Mouse (Mus musculus): ENCODE measurements around the gene Lrrc27. TPM values are rescaled to one million over a fixed set of nuclear protein-coding genes. Genes with fewer than 3 reads are reported as not detected.

Lrrc27 gene
- polyA plus RNA-seq, 1 experiment = 6.4 TPM

GRCm38 (mm10) chr7:139188634-139189207, 24.1 kb upstream of the Lrrc27 start:
- H3K4me1 ChIP-seq (ENCODE audit: control insufficient read depth, insufficient read depth, low read length) = no peaks in the 10 kb centered on the region
- no peaks in the 10 kb centered on the region for H3K36me3 ChIP-seq (ENCODE audit: control insufficient read depth, insufficient read depth, low read length, poor library complexity, severe bottlenecking)
- peak overlapping the region; percentile 89 for H3K4me3 ChIP-seq (ENCODE audit: low read depth, low read length)
- peaks cover 3% of the 10 kb centered on the region; the same call in 1 of the 2 replicates for H3K9me3 ChIP-seq (replicated peaks; ENCODE audit: control insufficient read depth, insufficient read depth, low read length, poor library complexity, severe bottlenecking)
- TF ChIP-seq POLR2A (IDR thresholded peaks at IDR 0.05; ENCODE audit: insufficient read depth, low read length) (no peak), EP300 (IDR thresholded peaks at IDR 0.05; ENCODE audit: insufficient read depth, low read depth, low read length) (no peak), CTCF (IDR thresholded peaks at IDR 0.05; ENCODE audit: low read depth, low read length) (no peak)
- H3K27me3 ChIP-seq (ENCODE audit: control insufficient read depth, insufficient read depth, low read length, poor library complexity, severe bottlenecking) = peaks cover 5% of the 10 kb centered on the region
- H3K9ac ChIP-seq (ENCODE audit: low read depth, poor library complexity, severe bottlenecking) = peak overlapping the region; percentile 65; the same call in 1 of the 2 replicates
- H3K27ac ChIP-seq (ENCODE audit: insufficient read depth, low read length) = no peak overlapping the region

GRCm38 (mm10) chr7:139190616-139191015, 22.2 kb upstream of the Lrrc27 start:
- TF ChIP-seq CTCF (IDR thresholded peaks at IDR 0.05; ENCODE audit: low read depth, low read length) (no peak), EP300 (IDR thresholded peaks at IDR 0.05; ENCODE audit: insufficient read depth, low read depth, low read length) (no peak), POLR2A (IDR thresholded peaks at IDR 0.05; ENCODE audit: insufficient read depth, low read length) (no peak)
- no peaks in the 10 kb centered on the region for H3K36me3 ChIP-seq (ENCODE audit: control insufficient read depth, insufficient read depth, low read length, poor library complexity, severe bottlenecking)
- H3K4me3 ChIP-seq (ENCODE audit: low read depth, low read length) = no peak overlapping the region
- H3K9me3 ChIP-seq (replicated peaks; ENCODE audit: control insufficient read depth, insufficient read depth, low read length, poor library complexity, severe bottlenecking) = peaks cover 3% of the 10 kb centered on the region; the same call in 1 of the 2 replicates
- H3K27ac ChIP-seq (ENCODE audit: insufficient read depth, low read length) = no peak overlapping the region
- H3K4me1 ChIP-seq (ENCODE audit: control insufficient read depth, insufficient read depth, low read length) = no peaks in the 10 kb centered on the region
- H3K9ac ChIP-seq (ENCODE audit: low read depth, poor library complexity, severe bottlenecking) = no peak overlapping the region
- peaks cover 5% of the 10 kb centered on the region for H3K27me3 ChIP-seq (ENCODE audit: control insufficient read depth, insufficient read depth, low read length, poor library complexity, severe bottlenecking)

DNA sequence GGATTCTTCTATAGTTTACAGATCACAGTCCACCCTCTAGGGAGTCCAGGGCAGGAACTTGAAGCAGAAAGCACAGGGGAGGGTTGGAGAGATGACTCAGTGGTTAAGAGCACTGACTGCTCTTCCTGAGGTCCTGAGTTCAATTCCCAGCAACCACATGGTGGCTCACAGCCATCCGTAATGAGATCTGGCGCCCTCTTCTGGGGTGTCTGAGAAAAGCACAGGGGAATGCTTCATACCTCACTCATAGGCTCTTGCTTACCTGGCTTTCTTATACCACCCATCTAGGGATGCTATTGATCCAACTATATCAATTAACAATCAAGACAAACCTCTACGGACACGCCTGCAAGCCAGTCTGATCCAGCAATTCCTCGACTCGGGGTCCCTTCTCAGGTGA, 21.2 kb upstream of the Lrrc27 start:
- no peak overlapping the region for H3K27ac ChIP-seq (ENCODE audit: insufficient read depth, low read length)
- H3K27me3 ChIP-seq (ENCODE audit: control insufficient read depth, insufficient read depth, low read length, poor library complexity, severe bottlenecking) = peaks cover 5% of the 10 kb centered on the region
- H3K9ac ChIP-seq (ENCODE audit: low read depth, poor library complexity, severe bottlenecking) = no peak overlapping the region
- TF ChIP-seq CTCF (IDR thresholded peaks at IDR 0.05; ENCODE audit: low read depth, low read length) = peak; percentile 39
- no peak for TF ChIP-seq POLR2A (IDR thresholded peaks at IDR 0.05; ENCODE audit: insufficient read depth, low read length)
- peaks cover 3% of the 10 kb centered on the region; the same call in 1 of the 2 replicates for H3K9me3 ChIP-seq (replicated peaks; ENCODE audit: control insufficient read depth, insufficient read depth, low read length, poor library complexity, severe bottlenecking)
- no peaks in the 10 kb centered on the region for H3K36me3 ChIP-seq (ENCODE audit: control insufficient read depth, insufficient read depth, low read length, poor library complexity, severe bottlenecking)
- no peaks in the 10 kb centered on the region for H3K4me1 ChIP-seq (ENCODE audit: control insufficient read depth, insufficient read depth, low read length)
- no peak overlapping the region for H3K4me3 ChIP-seq (ENCODE audit: low read depth, low read length)

GRCm38 (mm10) chr7:139197022-139197421, 15.8 kb upstream of the Lrrc27 start:
- TF ChIP-seq EP300 (IDR thresholded peaks at IDR 0.05; ENCODE audit: insufficient read depth, low read depth, low read length) (no peak), CTCF (IDR thresholded peaks at IDR 0.05; ENCODE audit: low read depth, low read length) (no peak), POLR2A (IDR thresholded peaks at IDR 0.05; ENCODE audit: insufficient read depth, low read length) (no peak)
- H3K36me3 ChIP-seq (ENCODE audit: control insufficient read depth, insufficient read depth, low read length, poor library complexity, severe bottlenecking) = no peaks in the 10 kb centered on the region

GRCm38 (mm10) chr7:139200108-139200507, 12.7 kb upstream of the Lrrc27 start:
- Histone ChIP-seq H3K9ac (ENCODE audit: low read depth, poor library complexity, severe bottlenecking) (no peak overlapping the region), H3K27me3 (ENCODE audit: control insufficient read depth, insufficient read depth, low read length, poor library complexity, severe bottlenecking) (no peaks in the 10 kb centered on the region), H3K27ac (ENCODE audit: insufficient read depth, low read length) (no peak overlapping the region), H3K4me3 (ENCODE audit: low read depth, low read length) (no peak overlapping the region), H3K9me3 (replicated peaks; ENCODE audit: control insufficient read depth, insufficient read depth, low read length, poor library complexity, severe bottlenecking) (no peaks in the 10 kb centered on the region), H3K36me3 (ENCODE audit: control insufficient read depth, insufficient read depth, low read length, poor library complexity, severe bottlenecking) (no peaks in the 10 kb centered on the region), H3K4me1 (ENCODE audit: control insufficient read depth, insufficient read depth, low read length) (no peaks in the 10 kb centered on the region)
- TF ChIP-seq POLR2A (IDR thresholded peaks at IDR 0.05; ENCODE audit: insufficient read depth, low read length) (no peak), EP300 (IDR thresholded peaks at IDR 0.05; ENCODE audit: insufficient read depth, low read depth, low read length) (no peak), CTCF (IDR thresholded peaks at IDR 0.05; ENCODE audit: low read depth, low read length) (peak; percentile 72)

More at GRCm38 (mm10) chr7:139197022-139197421, 15.8 kb upstream of the Lrrc27 start:
- H3K27ac ChIP-seq (ENCODE audit: insufficient read depth, low read length) = no peak overlapping the region
- H3K9ac ChIP-seq (ENCODE audit: low read depth, poor library complexity, severe bottlenecking) = no peak overlapping the region
- no peaks in the 10 kb centered on the region for H3K4me1 ChIP-seq (ENCODE audit: control insufficient read depth, insufficient read depth, low read length)
- H3K4me3 ChIP-seq (ENCODE audit: low read depth, low read length) = no peak overlapping the region
- no peaks in the 10 kb centered on the region for H3K9me3 ChIP-seq (replicated peaks; ENCODE audit: control insufficient read depth, insufficient read depth, low read length, poor library complexity, severe bottlenecking)
- no peaks in the 10 kb centered on the region for H3K27me3 ChIP-seq (ENCODE audit: control insufficient read depth, insufficient read depth, low read length, poor library complexity, severe bottlenecking)

GRCm38 (mm10) chr7:139201209-139201608, 11.6 kb upstream of the Lrrc27 start:
- Histone ChIP-seq H3K4me3 (ENCODE audit: low read depth, low read length) (no peak overlapping the region), H3K27ac (ENCODE audit: insufficient read depth, low read length) (no peak overlapping the region), H3K4me1 (ENCODE audit: control insufficient read depth, insufficient read depth, low read length) (no peaks in the 10 kb centered on the region), H3K27me3 (ENCODE audit: control insufficient read depth, insufficient read depth, low read length, poor library complexity, severe bottlenecking) (no peaks in the 10 kb centered on the region), H3K36me3 (ENCODE audit: control insufficient read depth, insufficient read depth, low read length, poor library complexity, severe bottlenecking) (no peaks in the 10 kb centered on the region), H3K9me3 (replicated peaks; ENCODE audit: control insufficient read depth, insufficient read depth, low read length, poor library complexity, severe bottlenecking) (no peaks in the 10 kb centered on the region), H3K9ac (ENCODE audit: low read depth, poor library complexity, severe bottlenecking) (no peak overlapping the region)
- TF ChIP-seq CTCF (IDR thresholded peaks at IDR 0.05; ENCODE audit: low read depth, low read length) (no peak), EP300 (IDR thresholded peaks at IDR 0.05; ENCODE audit: insufficient read depth, low read depth, low read length) (no peak), POLR2A (IDR thresholded peaks at IDR 0.05; ENCODE audit: insufficient read depth, low read length) (no peak)
